Mouse (Mus musculus) kidney, adult 8-10 months (tissue): ENCODE measurements around the gene Retreg1.
A peak's percentile ranks its signal among the peaks of the same experiment; 100 is the strongest.

ENCODE experiments used
- DNase-seq, 2 experiments: peaks; one replicate each; pipeline ENCODE4 v3.0.0; 2022

The Retreg1 gene

GRCm38 (mm10) chr15:25834282-25834681 is 8.7 kb upstream of the Retreg1 start:
- DNase-seq = no peak

- DNase-seq = no peak
Observed at GRCm38 (mm10) chr15:25834920-25835674, 7.9 kb upstream of the Retreg1 start.

GRCm38 (mm10) chr15:25842462-25843085 is 406 bp upstream of the Retreg1 start:
- peak in 1 of 2 experiments; percentile 25 for DNase-seq

- DNase-seq = peak; percentile 15 to 22
Observed at GRCm38 (mm10) chr15:25844013-25844570, 1.1 kb downstream of the Retreg1 start.

DNA sequence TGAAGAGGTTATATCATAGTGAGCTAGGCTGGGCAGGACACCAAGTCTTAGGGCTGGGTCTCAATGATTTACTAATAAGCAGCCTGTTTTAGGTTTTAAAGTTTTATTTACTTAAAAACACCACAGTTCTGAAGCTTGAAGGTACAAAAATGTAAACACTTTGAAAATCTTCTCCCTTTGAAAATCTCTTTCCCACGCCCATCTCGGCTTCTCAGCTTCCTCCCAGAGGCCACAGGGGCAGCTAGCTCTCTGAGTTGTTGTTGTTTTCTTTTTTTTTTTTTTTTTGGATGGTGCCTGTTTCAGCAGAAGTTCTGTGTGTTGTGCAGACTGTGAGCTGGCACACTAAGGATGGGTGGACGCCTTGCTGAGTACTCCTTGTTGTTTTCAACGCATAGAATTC is 1.8 kb downstream of the Retreg1 start:
- peak in 1 of 2 experiments; percentile 13 for DNase-seq

GRCm38 (mm10) chr15:25847576-25848168 is 4.7 kb downstream of the Retreg1 start:
- DNase-seq = no peak

- DNase-seq = no peak
Observed at GRCm38 (mm10) chr15:25850552-25850951, 7.6 kb downstream of the Retreg1 start.

- no peak for DNase-seq
Observed at GRCm38 (mm10) chr15:25854270-25854904, 11.4 kb downstream of the Retreg1 start.

DNA sequence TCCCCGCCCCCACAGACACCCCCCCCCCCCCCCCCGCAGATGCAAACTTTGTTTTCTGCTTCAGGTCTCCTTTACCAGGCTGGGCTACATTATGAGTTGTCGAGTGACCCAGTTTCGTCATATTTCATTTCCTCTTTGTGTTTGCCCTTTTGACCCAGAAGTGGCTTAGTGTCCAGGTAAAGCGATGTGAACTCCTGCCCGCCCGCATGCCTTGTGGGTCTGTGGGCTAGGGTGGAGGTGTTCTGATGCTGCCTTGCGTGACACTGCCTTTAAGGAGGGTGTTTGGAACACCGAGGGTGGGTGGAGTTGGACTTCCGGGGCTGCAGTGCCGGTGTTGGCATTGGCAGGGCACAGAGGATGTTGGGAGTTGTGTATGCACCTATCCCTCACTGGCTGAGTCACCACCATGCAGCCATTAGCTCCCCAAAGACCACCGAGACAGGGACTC is 15.7 kb downstream of the Retreg1 start:
- peak in 1 of 2 experiments; percentile 17 for DNase-seq

GRCm38 (mm10) chr15:25859469-25859868 is 16.5 kb downstream of the Retreg1 start:
- DNase-seq = no peak

GRCm38 (mm10) chr15:25861900-25862299 is 18.9 kb downstream of the Retreg1 start:
- DNase-seq = no peak

DNA sequence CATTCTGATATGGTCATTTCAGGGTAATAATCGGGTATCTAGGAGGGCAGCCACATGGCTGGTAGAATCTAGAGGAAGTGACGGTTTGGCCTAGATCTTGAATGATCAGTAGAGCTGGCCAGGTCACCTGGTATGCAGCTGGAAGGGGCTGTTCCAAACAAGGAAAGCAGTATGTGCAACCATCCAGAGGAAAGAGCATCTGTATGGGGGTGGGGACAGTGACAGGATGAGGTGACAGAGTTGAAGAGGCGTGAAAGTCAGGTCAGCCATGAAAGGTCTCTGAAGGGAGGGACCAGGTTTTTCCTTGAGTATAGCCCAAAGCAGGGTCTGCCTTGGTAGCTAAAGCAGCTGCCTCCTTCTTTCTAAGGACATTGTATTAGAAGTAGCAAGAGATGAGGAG is 22.6 kb downstream of the Retreg1 start:
- DNase-seq = no peak

DNA sequence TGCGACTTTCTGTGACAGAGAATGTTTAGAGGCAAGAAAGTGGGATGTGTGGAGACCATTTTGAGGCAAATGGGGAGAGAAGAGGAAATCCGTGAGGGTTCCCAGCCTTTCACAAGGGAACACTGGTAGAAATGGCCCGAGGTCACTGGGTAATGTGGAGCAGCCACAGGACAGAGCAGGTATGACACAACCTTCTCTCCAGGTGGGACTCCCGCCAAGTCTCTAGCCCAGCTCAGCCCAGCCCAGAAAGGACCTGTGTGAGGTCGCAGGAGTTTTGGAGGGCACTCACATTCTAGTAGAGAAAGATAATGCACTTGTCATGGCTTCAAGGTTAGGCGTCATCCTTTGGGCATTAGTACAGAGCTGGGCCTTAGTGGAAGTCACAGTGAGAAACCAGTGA is 23.1 kb downstream of the Retreg1 start:
- peak in 1 of 2 experiments; percentile 24 for DNase-seq

DNA sequence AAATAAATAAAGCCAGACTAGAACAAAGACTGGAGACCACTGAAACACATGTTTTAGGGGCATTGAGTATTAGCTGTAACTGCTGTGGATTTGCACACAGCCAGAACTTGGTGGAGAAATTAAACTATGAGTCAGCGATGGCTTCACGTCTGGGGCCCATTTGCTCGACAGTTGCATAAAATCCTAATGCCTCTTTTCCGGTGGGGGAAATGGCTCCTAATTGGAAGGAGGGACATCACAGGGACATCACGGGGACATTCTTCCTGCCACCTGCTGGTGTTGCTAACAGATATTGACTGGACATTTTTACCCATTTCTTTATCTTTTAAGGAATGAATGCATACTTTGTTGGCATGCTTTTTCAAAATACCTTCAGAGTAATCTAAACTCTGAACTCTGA is 26.1 kb downstream of the Retreg1 start:
- DNase-seq = no peak

- no peak for DNase-seq
Observed at GRCm38 (mm10) chr15:25871470-25871869, 28.5 kb downstream of the Retreg1 start.

GRCm38 (mm10) chr15:25872118-25872517 is 29.1 kb downstream of the Retreg1 start:
- no peak for DNase-seq

DNA sequence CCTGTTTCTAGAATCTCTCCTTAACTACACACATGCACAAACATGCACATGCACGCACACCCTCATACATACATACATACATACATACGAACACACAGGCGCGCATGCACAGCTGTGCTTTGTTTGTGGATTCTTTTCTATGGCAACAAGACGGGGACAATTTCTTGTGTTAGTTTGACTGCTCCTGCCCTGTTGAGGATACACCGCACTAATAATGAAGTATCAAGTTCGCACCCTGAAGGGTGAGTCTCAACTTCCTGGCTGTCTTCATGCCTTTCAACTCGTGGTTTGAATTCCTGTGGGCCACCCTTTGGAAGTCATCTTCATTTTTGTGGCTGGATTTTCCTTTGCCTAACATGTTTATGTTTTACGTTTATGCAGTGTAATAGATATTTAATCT is 29.7 kb downstream of the Retreg1 start:
- DNase-seq = no peak

DNA sequence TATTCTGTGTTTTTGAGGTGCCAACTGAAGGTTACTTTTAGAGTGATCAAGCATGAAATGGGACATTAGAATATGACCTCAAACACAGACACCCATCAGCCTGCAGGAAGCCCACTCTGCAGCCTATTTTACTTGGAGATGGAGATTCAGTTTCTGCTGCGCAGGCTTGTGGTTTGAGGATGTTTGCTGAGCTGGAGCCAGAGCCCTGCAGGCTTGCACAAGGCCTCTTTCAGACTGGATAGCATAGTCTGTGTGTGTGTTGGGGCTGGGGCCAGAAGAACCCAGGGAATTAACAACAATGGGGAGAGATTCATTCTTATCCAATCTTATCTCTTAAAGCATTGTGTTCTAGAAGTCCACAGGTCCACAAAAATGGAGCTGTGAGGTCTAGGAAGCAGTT is 30.6 kb downstream of the Retreg1 start:
- DNase-seq = no peak

- peak; percentile 79 to 88 for DNase-seq
Observed at GRCm38 (mm10) chr15:25876601-25877161, 33.7 kb downstream of the Retreg1 start.

DNA sequence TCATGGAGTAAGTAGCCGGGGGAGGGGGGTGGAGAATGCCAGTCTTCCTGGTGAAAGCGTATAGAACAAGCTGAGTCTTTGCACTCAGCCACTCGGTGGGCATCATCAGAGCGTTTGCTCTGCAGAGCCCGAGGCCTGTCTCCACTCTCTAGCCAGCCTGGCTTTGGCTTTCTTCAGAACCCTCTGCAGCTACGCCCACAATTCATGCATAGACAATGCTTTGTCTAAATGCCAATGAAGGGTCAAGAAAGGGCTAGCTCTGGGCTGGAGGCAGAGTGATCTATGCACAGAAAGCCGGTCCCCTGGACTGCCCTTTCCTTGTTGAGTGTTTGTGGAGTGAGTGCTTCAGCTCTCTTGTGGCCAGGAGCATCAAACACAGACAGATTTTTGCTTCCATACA is 34.8 kb downstream of the Retreg1 start:
- peak in 1 of 2 experiments; percentile 40 for DNase-seq

DNA sequence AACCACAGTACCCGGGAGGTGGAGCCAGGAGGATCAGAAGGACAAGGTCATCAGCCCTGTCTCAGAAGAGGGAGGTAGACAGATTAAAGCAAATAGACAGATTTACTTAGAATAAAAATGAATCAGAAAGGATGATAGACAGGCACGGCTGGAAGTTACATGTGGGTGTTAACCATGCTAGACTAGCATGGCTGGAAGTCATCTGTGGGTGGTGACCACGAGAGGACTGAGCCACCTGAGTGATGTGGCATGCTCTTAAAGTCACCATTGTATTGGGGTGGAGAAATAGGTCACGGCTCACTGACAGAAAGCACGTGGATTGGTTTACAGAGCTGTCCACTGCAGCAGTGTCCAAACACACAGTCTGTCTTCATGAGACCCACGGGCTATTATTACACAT is 36.2 kb downstream of the Retreg1 start:
- DNase-seq = no peak

- DNase-seq = no peak
Observed at GRCm38 (mm10) chr15:25880192-25880591, 37.2 kb downstream of the Retreg1 start.

DNA sequence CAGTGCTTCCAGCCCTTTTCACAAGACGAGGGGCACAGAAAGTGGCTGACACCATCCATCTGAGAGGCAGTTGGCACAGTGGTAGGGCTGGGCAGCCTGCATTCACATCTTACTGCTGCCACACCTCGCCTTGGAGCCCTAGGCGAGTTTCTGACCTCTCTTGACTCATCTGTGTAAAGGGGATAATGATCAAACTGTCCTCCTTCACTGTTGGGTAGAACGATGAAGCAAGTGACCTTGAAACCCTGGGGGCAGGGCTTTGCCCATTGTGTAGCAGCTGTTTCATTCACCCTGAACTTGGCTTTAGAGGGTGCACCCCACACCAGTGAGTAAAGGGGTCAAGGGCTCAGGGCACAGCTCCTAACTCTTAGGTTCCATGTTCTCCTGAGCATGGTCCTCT is 39.0 kb downstream of the Retreg1 start:
- DNase-seq = peak; percentile 39 to 46
